Mouse (Mus musculus) G1E (cell line): Measurements from ENCODE around the gene Onecut1.
A peak's percentile ranks its signal among the peaks of the same experiment; 100 is the strongest.

Experiments used
- CTCF ChIP-seq: IDR thresholded peaks from 2 replicates; pipeline ENCODE4 v1.5.1; 2012; ENCODE audit warnings: low read depth, low read length, inconsistent platforms, mixed read lengths
- GATA1 ChIP-seq: IDR thresholded peaks from 2 replicates; pipeline ENCODE4 v1.6.1; 2012; ENCODE audit warnings: borderline replicate concordance, low read length, inconsistent platforms, mixed read lengths
- POLR2AphosphoS5 ChIP-seq: IDR thresholded peaks from 2 replicates; pipeline ENCODE4 v1.6.1; 2012; ENCODE audit warnings: low read depth, low read length, inconsistent platforms; ENCODE audit not compliant: insufficient replicate concordance
- TAL1 ChIP-seq: conservative IDR thresholded peaks from 2 replicates; pipeline ENCODE4 v1.6.1; 2012; ENCODE audit warnings: low read depth, low read length, inconsistent platforms, mixed read lengths

DNA sequence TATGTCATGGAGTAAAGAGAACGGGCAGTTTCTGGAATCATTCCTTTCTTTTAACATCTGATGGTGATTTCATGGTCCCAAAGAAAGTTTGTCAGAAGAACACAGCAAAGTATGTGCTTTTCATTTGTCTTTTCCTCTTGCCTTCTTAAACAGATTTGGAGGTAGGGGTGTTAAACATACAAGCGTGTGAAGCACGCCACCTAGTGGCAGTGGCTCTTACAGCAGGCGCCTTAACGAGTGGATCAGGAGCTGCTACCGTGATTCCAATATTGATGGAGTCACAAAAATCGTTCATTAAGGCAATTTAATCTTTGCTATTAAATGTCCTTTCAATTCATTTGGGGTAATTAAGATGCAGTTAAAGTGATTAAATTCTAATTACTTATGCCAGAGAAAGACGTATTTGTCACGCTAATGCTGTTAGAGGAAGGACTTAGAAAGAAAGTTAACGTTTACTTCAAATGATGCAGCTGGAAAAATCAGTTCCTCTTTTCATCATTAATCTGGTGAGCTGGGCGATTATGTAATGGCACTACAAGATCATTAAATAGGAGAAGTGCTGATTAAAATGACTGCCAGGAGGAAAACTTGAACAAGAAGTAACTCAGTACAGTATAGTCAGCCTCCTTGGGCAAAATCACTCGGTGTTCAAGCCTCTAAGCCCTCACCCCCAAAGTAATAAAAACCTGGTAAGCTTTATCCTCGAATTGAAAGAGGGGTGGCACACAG lies 9.4 kb downstream of the Onecut1 start:
- TF ChIP-seq CTCF, result peak; percentile 37
- TF ChIP-seq GATA1, result no peak
- TF ChIP-seq TAL1, result no peak
- TF ChIP-seq POLR2AphosphoS5, result no peak
